Mouse (Mus musculus): Measurements from ENCODE around the gene Plekho2. TPM values are rescaled to one million over a fixed set of nuclear protein-coding genes. Genes with fewer than 3 reads are reported as not detected.

Plekho2 gene
- polyA plus RNA-seq, 1 experiment from 2014 or later: 6.7 TPM

DNA sequence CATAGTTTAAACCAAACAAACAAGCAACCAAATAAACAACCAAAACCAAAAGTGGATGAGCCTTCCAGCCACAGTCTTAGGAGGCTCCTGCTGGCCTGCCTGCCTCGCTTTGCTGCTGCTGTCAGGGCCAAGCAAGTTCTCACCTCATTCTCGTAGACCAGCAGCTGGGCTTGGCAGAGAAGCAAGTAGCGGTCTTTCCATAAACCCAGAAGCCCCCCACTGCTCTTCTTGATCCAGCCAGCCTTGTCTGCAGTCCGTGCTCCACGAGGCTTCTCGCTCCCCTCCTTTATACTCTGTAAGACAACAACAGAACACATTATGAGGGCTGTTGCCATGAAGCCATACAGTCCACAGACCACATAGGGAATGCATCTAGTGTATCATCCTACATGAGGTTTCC, 7.0 kb downstream of the Plekho2 start:
- no peak overlapping the region for H3K4me2 ChIP-seq (replicated peaks; ENCODE audit: low read depth)
- TF ChIP-seq CTCF (IDR thresholded peaks at IDR 0.05; ENCODE audit: low read depth): no peak
- ATAC-seq: no peak
- no peak overlapping the region for H3K9ac ChIP-seq (ENCODE audit: low read depth, low read length)
- H3K27ac ChIP-seq (ENCODE audit: low read depth, low read length): no peak overlapping the region
- H3K36me3 ChIP-seq (ENCODE audit: control insufficient read depth, insufficient read depth): peaks cover 13% of the 10 kb centered on the region; the same call in 1 of the 2 replicates
- H3K9me3 ChIP-seq (ENCODE audit: control insufficient read depth): no peaks in the 10 kb centered on the region
- 89% methylated on average over 6 of the region's 6 CpGs for WGBS
- H3K27me3 ChIP-seq (replicated peaks; ENCODE audit: control insufficient read depth, insufficient read depth, low read length): no peaks in the 10 kb centered on the region
- peaks cover 12% of the 10 kb centered on the region; the same call in 1 of the 2 replicates for H3K4me1 ChIP-seq (replicated peaks; ENCODE audit: control insufficient read depth, insufficient read depth, low read length)
- no peak overlapping the region for H3K4me3 ChIP-seq (ENCODE audit: low read depth, low read length)

DNA sequence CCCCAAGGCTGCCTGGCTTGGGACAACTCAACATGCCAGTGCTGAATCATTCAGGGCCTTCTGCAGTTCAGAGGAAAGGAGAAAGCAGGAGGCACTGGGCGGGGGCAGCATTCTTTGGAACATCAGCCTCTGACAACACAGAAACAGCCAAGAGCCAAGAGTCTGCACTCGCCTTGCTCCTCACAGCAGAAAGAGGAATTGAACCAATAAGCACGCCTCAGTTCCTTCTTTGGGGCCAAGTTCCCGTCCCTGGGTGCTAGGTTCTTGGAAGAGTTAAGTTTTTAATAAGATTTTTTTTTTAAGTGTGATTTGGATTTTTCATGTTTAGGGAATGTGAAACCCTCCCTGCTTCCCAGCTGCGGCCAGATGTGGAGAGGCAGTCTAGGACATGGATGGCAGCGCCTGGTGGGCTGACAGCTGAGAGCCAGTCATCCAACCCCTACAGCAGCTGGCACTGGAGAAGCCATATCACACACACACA, 10.3 kb downstream of the Plekho2 start:
- Histone ChIP-seq H3K4me2 (replicated peaks; ENCODE audit: low read depth) (no peak overlapping the region), H3K27ac (ENCODE audit: low read depth, low read length) (no peak overlapping the region), H3K4me1 (replicated peaks; ENCODE audit: control insufficient read depth, insufficient read depth, low read length) (no peaks in the 10 kb centered on the region), H3K36me3 (ENCODE audit: control insufficient read depth, insufficient read depth) (peaks cover 16% of the 10 kb centered on the region; the same call in 1 of the 2 replicates), H3K9ac (ENCODE audit: low read depth, low read length) (no peak overlapping the region), H3K4me3 (ENCODE audit: low read depth, low read length) (no peak overlapping the region), H3K9me3 (ENCODE audit: control insufficient read depth) (no peaks in the 10 kb centered on the region), H3K27me3 (replicated peaks; ENCODE audit: control insufficient read depth, insufficient read depth, low read length) (no peaks in the 10 kb centered on the region)
- 61% methylated on average over 6 of the region's 6 CpGs for WGBS
- TF ChIP-seq CTCF (IDR thresholded peaks at IDR 0.05; ENCODE audit: low read depth): no peak
- no peak for ATAC-seq

DNA sequence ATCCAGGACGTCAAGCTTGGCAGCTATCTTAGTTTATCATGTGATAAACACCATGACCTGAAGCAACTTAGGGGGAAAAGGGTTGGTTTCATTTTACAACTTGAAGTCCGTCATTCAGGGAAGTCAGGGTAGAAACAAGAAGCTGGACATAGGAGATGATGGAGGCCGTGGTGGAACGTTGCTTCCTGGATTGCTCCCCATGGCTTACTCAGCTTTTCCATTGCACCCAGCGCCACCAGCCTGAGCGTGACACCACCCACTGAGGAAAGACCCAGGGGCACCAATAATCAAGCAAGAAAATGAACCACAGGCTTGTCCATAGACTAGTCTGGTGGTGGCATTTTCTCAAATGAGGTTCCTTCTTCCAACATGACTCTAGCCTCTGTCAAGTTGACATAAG, 11.1 kb downstream of the Plekho2 start:
- Histone ChIP-seq H3K9ac (ENCODE audit: low read depth, low read length) (no peak overlapping the region), H3K9me3 (ENCODE audit: control insufficient read depth) (no peaks in the 10 kb centered on the region), H3K4me1 (replicated peaks; ENCODE audit: control insufficient read depth, insufficient read depth, low read length) (no peaks in the 10 kb centered on the region), H3K27me3 (replicated peaks; ENCODE audit: control insufficient read depth, insufficient read depth, low read length) (no peaks in the 10 kb centered on the region), H3K36me3 (ENCODE audit: control insufficient read depth, insufficient read depth) (peaks cover 16% of the 10 kb centered on the region; the same call in 1 of the 2 replicates), H3K27ac (ENCODE audit: low read depth, low read length) (no peak overlapping the region; the same call in 1 of the 2 replicates), H3K4me3 (ENCODE audit: low read depth, low read length) (no peak overlapping the region), H3K4me2 (replicated peaks; ENCODE audit: low read depth) (no peak overlapping the region)
- WGBS: 81% methylated on average over 6 of the region's 6 CpGs
- TF ChIP-seq CTCF (IDR thresholded peaks at IDR 0.05; ENCODE audit: low read depth): no peak
- no peak for ATAC-seq

DNA sequence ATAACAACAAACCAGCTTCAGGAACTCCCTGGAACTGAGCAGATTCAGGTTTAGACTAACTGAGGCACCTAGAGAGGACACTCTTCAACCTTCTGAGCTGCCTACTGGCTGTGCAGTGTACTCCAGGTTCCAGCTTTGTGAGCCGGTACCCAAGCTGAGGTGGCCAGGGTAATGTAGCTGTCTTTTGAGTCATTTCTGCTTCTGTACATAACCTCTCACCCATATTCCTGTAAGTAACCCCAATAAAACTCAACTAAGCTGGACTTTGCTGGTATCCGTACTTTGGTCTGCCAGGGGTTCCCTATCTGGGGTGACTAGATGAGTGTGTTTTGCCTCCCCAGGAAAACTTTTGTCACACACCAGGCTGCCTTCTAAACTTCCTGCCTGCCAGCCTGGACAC, 15.1 kb downstream of the Plekho2 start:
- TF ChIP-seq CTCF (IDR thresholded peaks at IDR 0.05; ENCODE audit: low read depth): no peak
- H3K27me3 ChIP-seq (replicated peaks; ENCODE audit: control insufficient read depth, insufficient read depth, low read length): no peaks in the 10 kb centered on the region
- peaks cover 3% of the 10 kb centered on the region; the same call in 1 of the 2 replicates for H3K36me3 ChIP-seq (ENCODE audit: control insufficient read depth, insufficient read depth)
- no peak overlapping the region for H3K4me2 ChIP-seq (replicated peaks; ENCODE audit: low read depth)
- no peak overlapping the region for H3K9ac ChIP-seq (ENCODE audit: low read depth, low read length)
- 50% methylated on average over 2 of the region's 2 CpGs for WGBS
- no peaks in the 10 kb centered on the region for H3K9me3 ChIP-seq (ENCODE audit: control insufficient read depth)
- ATAC-seq: peak; percentile 68
- no peak overlapping the region for H3K4me3 ChIP-seq (ENCODE audit: low read depth, low read length)
- peaks cover 8% of the 10 kb centered on the region for H3K4me1 ChIP-seq (replicated peaks; ENCODE audit: control insufficient read depth, insufficient read depth, low read length)
- H3K27ac ChIP-seq (ENCODE audit: low read depth, low read length): peak overlapping the region; percentile 35; the same call in 1 of the 2 replicates

DNA sequence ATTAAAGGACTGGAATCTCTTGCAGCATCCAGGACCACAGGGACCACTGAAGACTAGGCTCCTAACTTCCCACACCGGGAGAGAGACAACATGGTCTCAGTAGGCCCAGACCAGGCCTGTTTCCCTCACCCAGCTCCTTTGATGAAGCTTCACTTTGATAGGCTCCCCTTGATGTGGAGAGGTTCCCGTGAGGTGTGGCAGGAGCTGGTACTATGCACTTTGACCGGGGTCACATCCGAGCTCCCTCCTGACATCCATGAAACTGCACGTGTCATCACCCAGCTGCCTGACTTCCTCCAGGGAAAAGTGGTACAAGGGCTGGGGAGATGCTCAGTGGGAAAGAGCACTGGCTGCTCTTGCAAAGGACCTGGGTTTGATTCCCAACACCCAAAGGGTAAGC, 16.8 kb downstream of the Plekho2 start:
- Histone ChIP-seq H3K4me2 (replicated peaks; ENCODE audit: low read depth) (no peak overlapping the region), H3K9ac (ENCODE audit: low read depth, low read length) (no peak overlapping the region), H3K9me3 (ENCODE audit: control insufficient read depth) (no peaks in the 10 kb centered on the region), H3K4me3 (ENCODE audit: low read depth, low read length) (no peak overlapping the region), H3K4me1 (replicated peaks; ENCODE audit: control insufficient read depth, insufficient read depth, low read length) (peaks cover 8% of the 10 kb centered on the region), H3K27me3 (replicated peaks; ENCODE audit: control insufficient read depth, insufficient read depth, low read length) (no peaks in the 10 kb centered on the region), H3K27ac (ENCODE audit: low read depth, low read length) (peak overlapping the region; percentile 9; the same call in 1 of the 2 replicates), H3K36me3 (ENCODE audit: control insufficient read depth, insufficient read depth) (peaks cover 15% of the 10 kb centered on the region; the same call in 1 of the 2 replicates)
- peak; percentile 37 for ATAC-seq
- no peak for TF ChIP-seq CTCF (IDR thresholded peaks at IDR 0.05; ENCODE audit: low read depth)
- WGBS: 54% methylated on average over 5 of the region's 5 CpGs

DNA sequence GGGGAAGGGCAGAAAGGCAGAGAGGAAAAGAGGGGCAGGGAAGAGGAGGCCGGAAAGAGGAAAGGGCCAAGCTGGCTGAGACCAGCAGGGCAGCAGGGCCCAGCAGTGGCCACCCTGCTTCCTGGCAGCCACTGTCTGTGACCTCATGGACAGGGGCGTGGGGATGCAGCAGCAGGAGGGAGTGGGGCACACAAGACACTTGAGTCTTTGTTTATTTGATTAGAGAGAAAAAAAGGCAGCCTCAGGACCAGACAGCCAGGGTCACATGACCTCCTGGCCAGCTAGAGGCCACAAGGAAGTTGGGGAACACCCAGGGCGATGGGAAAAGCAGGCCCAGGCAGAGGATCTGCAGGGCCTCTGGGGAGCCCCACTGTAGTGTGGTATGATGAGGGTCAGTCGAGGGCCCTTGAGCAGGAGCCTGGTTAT, 17.7 kb downstream of the Plekho2 start:
- H3K9ac ChIP-seq (ENCODE audit: low read depth, low read length): 0 out of 2 replicates have a peak overlapping the region, but pooled peaks have one; percentile 11
- ATAC-seq: no peak

More for the DNA sequence above, 17.7 kb downstream of the Plekho2 start:
- TF ChIP-seq CTCF (IDR thresholded peaks at IDR 0.05; ENCODE audit: low read depth): no peak
- Histone ChIP-seq H3K27me3 (replicated peaks; ENCODE audit: control insufficient read depth, insufficient read depth, low read length) (no peaks in the 10 kb centered on the region), H3K4me2 (replicated peaks; ENCODE audit: low read depth) (no peak overlapping the region), H3K36me3 (ENCODE audit: control insufficient read depth, insufficient read depth) (peaks cover 19% of the 10 kb centered on the region; the same call in 1 of the 2 replicates), H3K4me1 (replicated peaks; ENCODE audit: control insufficient read depth, insufficient read depth, low read length) (peaks cover 8% of the 10 kb centered on the region), H3K4me3 (ENCODE audit: low read depth, low read length) (no peak overlapping the region), H3K27ac (ENCODE audit: low read depth, low read length) (peak overlapping the region; percentile 9; the same call in 1 of the 2 replicates), H3K9me3 (ENCODE audit: control insufficient read depth) (no peaks in the 10 kb centered on the region)
- 36% methylated on average over 4 of the region's 4 CpGs for WGBS

Data from intestine, postnatal 0 days (tissue).